Mouse (Mus musculus): ENCODE data around the gene Vsnl1.

GRCm38 (mm10) chr12:11436023-11436350 is 426 bp downstream of the Vsnl1 start:
- TF ChIP-seq EP300 (IDR thresholded peaks at IDR 0.05) (no peak), CTCF (IDR thresholded peaks at IDR 0.05) (no peak)
